Mouse (Mus musculus): ENCODE measurements around the gene Mcur1.
A peak's percentile ranks its signal among the peaks of the same experiment; 100 is the strongest.

Gene Mcur1

DNA sequence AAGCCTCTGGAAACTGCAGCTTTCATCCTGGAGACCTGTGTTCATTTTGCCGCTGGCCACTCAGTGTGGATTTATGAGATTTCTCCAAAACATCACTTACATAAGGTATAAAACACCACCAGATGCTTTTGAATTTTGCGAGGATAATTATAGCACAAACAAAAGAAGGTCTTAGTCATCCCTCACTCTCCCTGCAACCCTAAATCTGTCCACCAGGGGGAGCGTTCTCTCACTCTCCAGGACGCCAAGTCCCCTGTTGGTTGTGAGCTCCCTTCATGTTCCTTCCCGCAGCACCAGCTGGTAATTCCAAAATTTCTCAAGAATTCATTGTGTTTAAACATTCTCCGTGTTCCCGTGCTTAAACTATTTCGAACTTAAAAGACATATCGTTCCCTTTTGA, 5.4 kb upstream of the Mcur1 start:
- DNase-seq (ENCODE audit: low read depth, low spot score), result peak; percentile 67

DNA sequence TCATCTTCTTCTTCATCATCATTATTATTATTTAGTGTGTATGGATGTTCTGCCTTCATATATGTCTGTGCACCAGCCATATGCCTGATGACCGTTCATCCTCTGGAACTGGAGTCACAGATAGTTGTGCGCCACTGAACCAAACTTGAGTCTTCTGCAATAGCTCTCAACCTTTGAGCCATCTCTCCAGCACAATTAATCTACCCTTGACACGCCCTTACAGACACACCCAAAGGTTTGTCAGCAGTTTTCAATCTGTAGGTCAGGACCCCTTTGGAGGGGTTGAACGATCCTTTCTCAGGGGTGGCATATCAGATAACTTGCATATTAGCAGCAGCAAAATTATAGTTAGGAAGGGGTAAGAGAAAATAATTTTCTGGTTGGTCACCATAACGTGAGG, 4.7 kb upstream of the Mcur1 start:
- no peak for DNase-seq (ENCODE audit: low read depth, low spot score)

DNA sequence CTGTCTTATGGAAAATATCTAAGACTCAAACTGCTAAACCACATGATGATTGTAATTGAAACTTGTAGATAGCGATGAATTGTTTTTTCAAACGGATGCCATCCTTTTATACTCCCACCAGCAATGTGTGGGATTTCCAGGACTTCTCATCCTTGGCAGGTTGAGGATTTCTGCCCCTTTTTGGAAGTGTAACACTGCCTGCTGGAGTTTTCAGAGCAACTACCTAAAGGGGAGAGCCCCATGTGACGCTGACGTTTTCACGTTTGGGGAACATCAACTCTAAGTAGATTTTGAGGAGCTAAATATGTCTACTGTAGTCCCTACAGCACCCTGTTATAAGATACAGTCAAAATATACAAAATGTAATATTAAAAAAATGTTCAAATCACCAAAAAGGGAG, 2.7 kb upstream of the Mcur1 start:
- no peak for DNase-seq (ENCODE audit: low read depth, low spot score)

DNA sequence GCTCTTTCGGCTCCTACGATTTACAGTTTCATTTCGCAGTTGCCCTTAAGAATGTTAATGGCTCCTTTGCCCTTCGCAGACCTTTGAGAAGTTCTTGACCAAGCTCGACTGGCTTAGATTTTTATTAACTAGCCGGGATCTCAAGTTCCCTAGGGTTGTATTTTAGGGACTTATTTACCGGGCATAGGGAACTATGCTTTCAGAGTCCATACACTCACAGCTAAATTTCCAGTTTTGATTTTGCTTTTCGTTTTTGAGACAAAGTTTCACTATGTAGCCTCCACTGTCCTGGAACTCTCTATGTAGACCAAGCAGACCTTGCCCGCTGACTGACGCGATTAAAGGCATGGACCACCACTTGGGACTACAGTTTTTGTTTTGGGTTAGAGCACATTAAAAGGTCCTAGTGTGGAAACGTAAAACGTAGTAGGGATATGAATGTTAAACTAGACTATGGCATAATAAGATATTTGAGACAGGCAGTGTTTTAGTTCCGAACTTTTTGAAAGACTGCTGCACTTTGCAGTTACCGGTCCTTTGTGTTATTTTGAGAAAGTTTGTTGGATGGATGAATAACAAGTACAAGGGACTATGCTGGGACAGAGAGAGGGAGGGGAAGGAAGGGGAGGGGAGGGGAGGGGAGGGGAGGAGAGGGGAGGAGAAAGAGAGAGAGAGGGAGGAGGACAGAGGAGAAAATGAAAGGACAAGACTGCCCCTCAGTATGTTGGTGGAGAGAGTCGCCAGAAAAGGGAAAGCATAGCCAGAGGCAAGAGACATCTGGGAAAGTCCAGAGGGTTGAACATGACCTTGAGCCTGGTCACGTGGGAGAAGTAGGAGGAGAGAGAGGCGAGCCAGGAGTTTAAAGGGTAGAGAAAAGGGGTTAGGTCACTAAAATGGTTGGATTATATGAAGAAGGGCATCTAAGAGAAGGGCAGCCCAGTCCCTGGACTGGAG, 744 bp upstream of the Mcur1 start:
- DNase-seq (ENCODE audit: low read depth, low spot score), result no peak

DNA sequence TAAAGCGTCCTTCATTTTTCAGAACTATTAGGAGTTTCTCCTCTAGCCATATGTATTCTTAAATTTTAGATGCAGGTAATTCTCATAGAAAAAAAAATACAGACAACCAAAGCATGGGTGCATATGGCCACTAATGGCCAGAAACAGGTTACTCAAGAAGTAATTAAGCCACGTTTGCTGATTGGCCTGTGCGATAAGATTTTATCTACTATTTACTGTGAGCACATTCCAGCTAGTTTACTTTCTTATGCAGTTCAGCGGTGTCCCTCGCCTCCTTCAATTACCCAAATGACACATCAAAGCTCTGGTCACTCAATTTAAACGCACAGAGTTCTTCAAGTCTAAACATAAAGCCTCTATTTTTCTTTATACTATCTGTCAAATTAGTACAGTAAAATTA, 1.0 kb downstream of the Mcur1 start:
- DNase-seq (ENCODE audit: low read depth, low spot score), result no peak

DNA sequence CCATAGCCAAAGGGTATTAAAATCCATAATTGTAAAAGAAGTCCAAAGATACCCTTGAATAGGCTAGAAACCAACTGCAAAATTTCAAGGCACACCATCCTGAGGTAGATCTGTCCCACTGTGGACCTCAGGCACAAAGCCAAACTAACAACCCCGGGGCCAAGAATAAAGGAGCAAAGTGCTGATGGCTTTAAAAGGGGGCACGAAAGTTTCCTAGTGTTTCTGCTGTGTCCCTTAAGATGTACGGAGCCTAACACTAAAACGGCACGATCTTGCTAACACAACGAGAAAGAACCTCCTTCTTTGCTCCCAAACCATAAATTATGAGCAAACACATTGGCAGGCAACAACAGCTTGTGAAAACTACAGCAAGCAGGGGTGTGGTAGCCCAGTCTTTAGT, 1.6 kb downstream of the Mcur1 start:
- DNase-seq (ENCODE audit: low read depth, low spot score), result no peak

DNA sequence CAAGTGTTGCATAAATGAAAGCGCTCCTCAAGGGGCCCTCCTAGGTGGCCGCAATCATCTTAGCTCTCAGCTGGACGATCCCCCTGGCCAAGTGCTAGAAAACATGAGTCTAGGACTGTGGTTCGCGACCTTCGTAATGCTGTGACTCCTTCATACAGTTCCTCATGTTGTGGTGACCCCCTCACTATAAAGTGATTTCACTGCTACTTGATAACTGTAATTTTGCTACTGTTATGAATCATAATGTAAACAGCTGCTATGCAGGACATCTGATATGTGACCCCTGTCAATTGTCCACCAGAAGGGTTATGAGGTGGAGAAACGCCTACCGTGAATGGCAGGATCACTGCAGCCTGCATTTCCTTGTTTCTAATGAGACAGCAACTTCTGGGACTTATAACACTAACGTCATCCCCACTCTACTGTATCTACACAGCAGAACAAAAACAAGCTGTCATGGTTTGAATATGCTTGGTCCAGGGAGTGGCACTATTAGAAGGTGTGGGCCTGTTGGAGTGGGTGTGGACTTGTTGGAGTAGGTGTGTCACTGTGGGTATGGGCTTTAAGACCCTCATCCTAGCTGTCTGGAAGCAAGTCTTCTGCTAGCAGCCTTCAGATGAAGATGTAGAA, 3.0 kb downstream of the Mcur1 start:
- DNase-seq (ENCODE audit: low read depth, low spot score), result no peak

DNA sequence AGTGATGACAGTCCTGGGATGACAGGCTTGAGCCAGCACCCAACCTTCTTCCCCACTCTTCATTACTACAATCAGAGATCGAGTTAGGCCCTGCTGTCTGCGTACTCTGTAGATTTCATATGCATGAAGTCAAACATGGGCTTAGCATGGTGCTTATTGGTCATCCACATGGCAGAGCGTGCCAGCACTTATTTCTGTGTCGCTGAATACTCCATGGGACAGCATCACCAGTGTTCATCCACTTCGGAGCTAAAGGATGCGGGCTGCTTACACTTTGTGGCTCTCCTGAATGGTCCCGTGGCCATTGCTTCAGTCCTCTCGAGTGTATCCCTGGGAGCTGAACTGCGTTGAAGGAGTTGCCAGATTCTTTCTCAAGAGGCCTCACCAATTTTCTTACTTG, 4.7 kb downstream of the Mcur1 start:
- no peak for DNase-seq (ENCODE audit: low read depth, low spot score)

DNA sequence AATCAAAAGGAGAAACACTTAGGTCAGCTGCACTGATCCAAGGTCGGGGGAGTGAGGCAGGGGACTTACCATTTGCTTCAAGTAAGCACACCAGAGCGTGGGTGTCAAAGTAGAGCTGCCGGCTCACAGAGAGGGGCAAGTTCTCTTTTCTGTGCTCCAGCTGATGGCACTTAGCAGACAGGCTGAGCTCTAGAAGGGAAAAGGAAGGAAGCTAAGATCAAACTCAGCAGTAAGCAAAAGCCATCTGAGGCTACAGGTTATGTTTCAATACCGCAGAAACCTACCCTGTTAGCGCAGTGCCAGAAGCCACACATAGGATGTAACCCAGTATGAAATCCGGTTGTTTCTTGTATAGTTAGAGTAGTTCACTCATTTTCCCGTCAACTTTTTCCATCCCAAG, 5.2 kb downstream of the Mcur1 start:
- no peak for DNase-seq (ENCODE audit: low read depth, low spot score)

DNA sequence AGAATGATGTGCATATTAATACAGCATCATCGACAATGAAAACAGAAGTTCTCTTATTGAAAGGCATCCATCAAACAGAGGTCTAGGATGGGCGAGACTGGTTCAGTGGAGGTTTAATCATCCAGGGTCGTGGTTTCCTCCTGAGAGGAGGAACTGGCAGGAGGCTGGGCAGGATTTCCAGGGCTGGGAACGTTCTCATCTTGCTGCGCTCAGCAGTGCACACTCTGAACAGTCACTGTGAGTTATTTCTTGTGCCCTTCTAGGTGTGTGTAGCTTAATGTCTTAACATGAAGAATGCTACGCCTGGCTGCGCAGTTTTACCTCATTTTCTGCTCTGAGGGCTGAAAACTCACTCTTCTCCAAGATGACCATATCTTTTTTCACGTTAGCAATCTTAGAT, 9.3 kb downstream of the Mcur1 start:
- DNase-seq (ENCODE audit: low read depth, low spot score), result no peak

DNA sequence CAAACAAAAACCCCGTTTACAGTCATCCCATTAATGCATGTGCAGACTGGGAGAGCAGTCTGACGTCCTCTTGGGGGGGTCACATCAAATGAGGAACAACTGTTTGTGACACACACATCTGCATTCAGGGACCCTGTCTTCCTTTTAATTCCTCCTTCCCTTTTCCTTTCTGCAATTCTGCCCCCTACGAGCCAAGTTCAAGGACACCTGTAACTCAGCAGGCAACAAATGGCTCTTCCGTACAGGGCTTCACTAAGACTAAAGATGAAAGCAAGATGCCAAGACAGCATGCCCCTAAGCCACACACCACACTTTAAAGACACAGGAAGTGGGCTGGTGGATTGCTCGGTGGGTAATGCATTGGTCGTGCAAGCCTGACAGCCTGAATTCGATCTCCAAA, 10.1 kb downstream of the Mcur1 start:
- DNase-seq (ENCODE audit: low read depth, low spot score), result no peak

DNA sequence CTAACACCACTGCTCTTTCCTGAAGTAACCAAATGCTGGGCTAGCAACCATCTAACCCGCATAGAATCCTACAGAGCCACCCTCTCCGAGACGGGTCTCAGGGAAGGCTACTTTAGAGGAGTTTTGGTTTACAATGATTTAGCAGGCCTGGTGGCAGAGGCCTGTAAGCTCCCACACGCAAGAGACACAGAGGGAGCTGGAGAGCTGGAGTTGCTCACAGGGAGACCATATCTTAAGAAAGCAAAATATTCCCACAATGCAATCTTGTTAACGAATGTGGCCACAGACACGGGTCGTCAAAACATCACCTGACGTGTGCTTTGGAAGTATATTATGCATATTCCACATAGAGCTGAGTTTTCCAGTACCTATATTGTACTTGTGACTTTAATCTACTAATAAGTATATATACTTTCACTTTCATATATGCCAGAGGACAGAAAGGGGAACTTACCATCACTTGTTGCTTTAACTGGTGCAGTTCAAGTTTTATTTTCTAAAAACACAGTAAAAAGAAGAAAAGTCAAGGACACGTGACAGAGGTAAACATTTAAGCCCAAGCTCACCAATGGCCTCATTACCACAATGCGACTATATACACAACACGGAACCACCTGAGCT, 10.8 kb downstream of the Mcur1 start:
- DNase-seq (ENCODE audit: low read depth, low spot score), result no peak

DNA sequence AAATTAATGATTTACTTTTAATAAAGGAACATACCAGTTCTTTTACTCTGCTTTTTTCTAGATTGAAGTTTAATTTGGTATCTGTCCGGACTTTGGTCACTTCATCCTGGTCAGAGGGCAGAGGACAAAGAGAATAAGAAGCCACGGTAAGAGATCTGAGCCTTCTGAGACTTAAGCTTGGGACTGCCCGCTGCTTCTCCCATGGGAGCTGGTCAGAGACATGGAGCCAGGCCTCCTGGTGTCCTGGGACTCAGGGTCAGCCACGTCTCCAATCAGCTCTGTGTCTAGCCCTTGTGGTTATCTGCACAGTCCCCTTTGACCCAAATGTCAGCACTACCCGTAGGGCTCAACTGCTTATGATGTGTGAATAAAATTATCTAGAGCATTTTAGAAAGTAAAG, 11.4 kb downstream of the Mcur1 start:
- no peak for DNase-seq (ENCODE audit: low read depth, low spot score)

DNA sequence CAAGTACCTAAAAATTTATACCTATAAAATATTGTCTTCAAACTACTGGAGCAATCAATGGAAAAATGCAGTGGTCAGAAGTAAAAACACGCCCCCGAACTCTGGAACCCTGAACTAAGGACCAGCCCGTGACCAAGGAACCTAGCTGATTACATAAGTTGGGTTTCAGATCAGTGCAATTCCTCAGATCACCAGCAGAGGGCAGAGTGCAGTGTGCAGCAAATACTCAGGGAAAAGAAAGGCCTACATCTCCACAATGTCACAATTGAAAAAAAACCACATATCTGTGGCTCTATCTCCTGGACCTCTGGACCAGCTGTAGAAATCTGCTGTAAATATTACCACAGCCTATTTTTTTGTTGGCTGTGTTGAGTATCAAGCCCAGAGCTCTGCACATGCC, 13.1 kb downstream of the Mcur1 start:
- DNase-seq (ENCODE audit: low read depth, low spot score), result peak; percentile 56

DNA sequence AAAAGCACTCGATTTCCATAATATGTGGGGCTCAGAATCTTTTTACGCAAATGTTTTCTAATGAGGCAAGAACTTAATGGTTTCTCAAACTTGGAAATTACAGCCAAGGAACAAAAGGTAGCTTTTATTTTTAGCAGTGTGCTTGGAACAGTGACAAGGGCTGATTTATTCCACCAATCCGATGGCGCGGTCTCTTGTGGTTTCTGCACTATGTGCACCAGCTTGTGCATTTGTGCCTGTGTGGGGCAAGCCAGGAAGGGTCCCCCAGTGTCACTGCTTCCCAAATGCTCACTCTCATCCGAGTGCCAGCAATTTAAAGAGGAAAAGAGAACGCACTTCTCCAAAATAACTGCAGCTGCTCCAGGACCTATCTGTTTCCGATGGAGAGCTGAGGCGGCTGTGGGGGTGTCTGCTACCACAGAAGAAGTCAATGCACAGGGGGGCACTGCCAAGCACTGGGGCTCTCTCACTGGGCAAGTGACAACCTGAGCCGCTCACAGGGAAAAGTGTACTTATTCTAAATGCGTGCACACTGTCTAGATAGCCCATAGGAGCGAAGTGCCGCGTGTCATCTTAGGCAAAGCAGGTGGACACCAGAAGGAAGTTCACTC, 19.7 kb downstream of the Mcur1 start:
- DNase-seq (ENCODE audit: low read depth, low spot score), result no peak

DNA sequence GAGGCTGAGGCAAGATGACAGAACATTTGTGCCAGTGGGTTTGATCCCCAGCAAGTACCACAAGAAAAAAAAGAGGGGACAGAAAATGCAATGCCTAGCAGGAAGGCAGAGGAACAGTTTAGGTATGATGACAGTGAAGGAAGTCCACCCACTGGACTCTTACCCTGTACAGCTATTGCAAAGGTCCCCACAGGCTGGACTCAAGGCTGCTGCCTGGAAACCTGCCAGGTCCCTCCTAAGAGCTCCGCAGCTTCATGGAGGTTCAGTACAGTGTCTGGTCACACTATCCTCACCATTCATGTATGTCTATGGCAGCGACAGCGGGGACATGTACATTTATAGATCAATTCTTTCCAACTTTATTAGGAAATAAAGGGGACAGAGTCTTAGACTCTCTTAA, 20.6 kb downstream of the Mcur1 start:
- no peak for DNase-seq (ENCODE audit: low read depth, low spot score)

DNA sequence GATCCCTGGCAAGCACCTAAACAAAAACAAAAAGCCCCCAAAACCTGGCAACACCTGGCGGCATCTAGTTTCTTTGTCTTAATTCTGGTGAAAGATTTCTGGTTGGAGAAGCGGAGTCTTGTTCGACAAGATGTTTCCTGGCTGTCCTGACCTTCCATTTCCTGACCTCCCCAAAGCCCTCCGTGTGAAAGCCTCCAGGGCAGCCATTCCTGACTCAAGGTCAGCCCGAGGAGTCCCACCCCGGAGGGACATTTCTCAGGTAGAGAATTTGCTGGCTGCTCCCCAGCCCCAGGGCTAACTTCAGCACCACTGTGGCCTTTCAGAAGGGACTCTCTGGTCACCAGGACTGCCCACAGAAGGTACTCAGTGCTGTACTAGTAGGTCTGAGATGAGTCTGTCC, 22.1 kb downstream of the Mcur1 start:
- no peak for DNase-seq (ENCODE audit: low read depth, low spot score)

DNA sequence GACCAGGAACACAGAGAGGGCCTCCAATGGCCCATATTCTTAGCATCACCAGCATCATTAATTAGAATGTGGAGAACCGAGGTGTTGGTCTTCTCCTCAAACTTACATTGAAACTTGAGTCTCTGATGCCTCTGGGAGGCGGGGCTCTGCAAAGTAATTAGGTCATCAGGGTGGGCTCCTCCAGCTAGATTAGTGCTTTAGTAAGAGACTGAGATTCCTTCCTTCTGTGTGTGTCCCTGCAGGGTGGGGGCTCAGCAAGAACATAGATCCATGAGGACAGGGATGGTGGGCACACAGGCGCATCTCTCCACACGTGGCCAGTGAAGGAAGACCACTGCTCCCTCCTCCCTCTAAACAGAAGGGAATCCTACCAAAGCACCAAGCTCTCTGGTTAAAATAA, 26.0 kb downstream of the Mcur1 start:
- DNase-seq (ENCODE audit: low read depth, low spot score), result no peak

DNA sequence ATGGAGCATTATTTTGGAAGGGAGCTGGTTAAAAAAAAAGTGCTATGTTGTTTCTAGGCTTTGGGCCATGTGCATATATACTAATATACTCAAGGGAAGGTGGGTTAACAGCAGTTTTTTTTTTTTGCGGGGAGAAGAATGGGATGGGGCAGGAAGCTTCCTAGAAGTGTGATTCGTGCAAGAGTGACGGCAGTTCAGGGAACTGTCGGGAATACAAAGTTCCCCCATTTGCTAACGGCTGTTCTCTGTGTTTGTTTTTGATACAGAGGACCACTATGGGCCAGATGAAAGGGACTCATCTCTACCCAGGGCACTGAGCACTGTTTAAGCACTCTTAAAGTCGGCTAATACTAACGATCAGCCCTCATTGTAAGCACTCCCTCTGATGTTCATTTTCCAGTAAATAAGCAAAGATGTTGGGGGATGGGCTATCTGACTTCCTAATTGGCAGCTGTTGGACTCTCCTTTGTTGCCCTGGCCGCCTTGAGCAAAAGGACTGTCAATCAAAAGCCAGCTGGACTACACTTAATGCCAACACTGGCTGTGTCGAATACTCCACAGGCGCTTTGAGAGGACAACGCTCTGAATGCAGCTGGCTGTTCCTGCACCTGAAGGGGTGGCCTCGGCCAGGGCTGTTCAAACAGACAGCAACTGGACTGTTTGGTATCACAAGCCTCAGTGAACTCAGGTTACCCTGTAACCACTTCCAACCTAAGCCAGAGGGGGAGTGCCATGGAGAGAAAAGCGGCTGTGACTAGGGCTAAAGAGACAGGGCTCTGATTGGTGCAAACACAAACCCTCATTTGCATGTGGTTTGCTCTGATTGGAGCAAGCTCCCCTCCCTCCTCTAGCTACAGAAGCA, 28.9 kb downstream of the Mcur1 start:
- no peak for DNase-seq (ENCODE audit: low read depth, low spot score)

DNA sequence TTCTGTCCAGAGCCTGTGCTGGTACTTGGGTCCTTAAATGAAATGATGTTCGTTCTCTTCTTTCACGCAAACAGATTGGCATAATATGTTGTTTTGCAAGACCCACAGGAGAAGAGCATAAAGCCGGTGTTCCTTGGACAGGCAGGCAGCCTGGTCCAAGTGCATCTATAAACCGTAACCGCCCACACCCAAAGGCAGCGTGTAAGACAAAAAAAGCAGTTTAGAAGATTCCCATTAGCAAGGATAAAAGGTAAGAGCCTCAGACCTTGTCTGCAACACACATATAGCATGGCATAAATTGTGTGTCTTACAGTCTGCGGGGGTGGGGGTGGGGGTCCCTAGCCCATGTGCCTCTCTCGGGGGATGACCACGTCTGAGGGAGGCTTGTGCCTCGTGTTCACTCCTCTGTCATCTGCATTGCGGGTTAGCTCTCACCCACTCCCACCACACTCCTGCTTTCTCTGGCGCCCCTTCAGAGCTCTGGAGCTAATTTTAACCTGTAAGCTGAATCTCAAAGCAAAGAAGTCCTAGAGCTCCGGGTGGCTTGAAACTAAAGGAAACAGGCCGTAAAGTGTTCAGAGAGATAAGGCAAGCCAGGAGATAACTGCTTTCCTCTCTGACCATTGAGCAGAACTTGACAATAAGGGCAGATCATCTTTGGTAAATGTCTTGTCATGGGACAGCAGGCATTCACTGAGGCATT, 29.7 kb downstream of the Mcur1 start:
- no peak for DNase-seq (ENCODE audit: low read depth, low spot score)

DNA sequence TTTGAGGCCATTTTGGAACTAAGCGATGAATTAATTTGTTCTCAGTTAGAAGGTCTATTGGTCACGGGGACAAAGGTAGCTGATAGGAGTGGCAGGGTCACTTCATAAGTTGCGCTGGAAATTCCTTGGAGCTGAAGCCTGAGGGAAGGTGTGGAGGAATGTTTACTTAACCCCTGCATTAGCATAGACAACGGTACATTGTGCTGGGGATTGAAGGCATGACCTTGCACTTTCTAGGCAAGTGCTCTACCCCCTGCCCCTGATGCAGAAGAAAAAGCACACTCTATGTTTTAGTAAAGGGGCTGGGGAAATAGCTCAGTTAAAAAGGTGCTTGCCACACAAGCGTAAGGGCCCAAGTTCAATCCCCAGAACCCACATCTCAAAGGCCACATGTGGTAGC, 33.7 kb downstream of the Mcur1 start:
- no peak for DNase-seq (ENCODE audit: low read depth, low spot score)
